Mouse (Mus musculus) cortical plate, adult 2 months (tissue): Measurements from ENCODE around the gene Fam107b.

ENCODE experiments used
- CTCF ChIP-seq: fragments of 200-500 bp; IDR thresholded peaks from 2 replicates; pipeline ENCODE4 v1.5.1; 2011; ENCODE audit warnings: mild to moderate bottlenecking, control low read depth, low read length; ENCODE audit not compliant: insufficient read depth; ENCODE audit errors: extremely low read depth
- POLR2A ChIP-seq: fragments of 200-500 bp; IDR thresholded peaks from 2 replicates; pipeline ENCODE4 v1.6.1; 2011; ENCODE audit warnings: mild to moderate bottlenecking, low read length, control low read depth; ENCODE audit not compliant: insufficient read depth; ENCODE audit errors: extremely low read depth

GRCm38 (mm10) chr2:3731316-3732015, 161.2 kb downstream of the Fam107b start:
- TF ChIP-seq CTCF (no peak), POLR2A (no peak)
